Mouse (Mus musculus): ENCODE measurements around the gene Enthd1.

DNA sequence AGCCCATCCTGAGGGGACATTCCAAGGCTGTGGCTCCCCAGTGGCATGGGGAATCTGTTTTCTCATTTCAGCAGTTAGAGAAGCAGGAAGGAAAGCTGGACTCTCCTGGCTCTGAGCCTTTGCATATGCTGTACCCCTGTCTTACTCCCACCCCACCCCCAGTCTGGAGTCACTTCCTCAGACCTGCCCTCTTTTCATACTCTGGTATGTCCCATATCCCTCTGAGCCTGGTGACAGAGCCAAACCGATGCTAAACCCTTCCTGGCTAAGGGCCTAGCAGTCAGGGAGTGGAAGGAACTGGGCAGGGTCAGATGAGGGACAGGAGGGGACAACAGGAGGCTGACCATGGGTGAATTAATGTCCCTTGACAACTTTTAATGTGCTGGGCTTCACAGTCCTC is 157.1 kb downstream of the Enthd1 start:
- TF ChIP-seq CTCF (IDR thresholded peaks at IDR 0.05; ENCODE audit: control insufficient read depth, insufficient read depth, insufficient replicate concordance, low read depth, low read length) (no peak), POLR2A (IDR thresholded peaks at IDR 0.05; ENCODE audit: control insufficient read depth, low read depth, low read length) (no peak)

Data from testis, adult 2 months (tissue).